In genomic region chr3:65975317-65975716, GRCm38 (mm10) we compare ENCODE assay signal across 9 mouse cellular contexts. TPM values are rescaled to one million over a fixed set of nuclear protein-coding genes. Genes with fewer than 3 reads are reported as not detected.
DNase-seq lines count a peak whose midpoint lies in the region; ATAC-seq and TF ChIP-seq lines count a peak whose summit lies in the region.
"Had no signal": no experiment of that assay in that cellular context is flagged by ENCODE, and none has a peak within 500 bp of the region (broad histone marks: within the 10 kb centered on the region; RNA-seq: fewer than 3 reads in every experiment).

No protein-coding gene starts in this region.

- H3K4me1 ChIP-seq in forebrain, embryonic 16.5 days (replicated peaks; ENCODE audit: control insufficient read depth, insufficient read depth, low read length): peaks cover 17% of the 10 kb centered on the region
- H3K4me1 ChIP-seq in hindbrain, embryonic 12.5 days: peaks cover 11% of the 10 kb centered on the region
- peaks cover 10% of the 10 kb centered on the region for H3K4me1 ChIP-seq in limb, embryonic 11.5 days (ENCODE audit: control insufficient read depth, insufficient read depth, low read length)
- peaks cover 3% of the 10 kb centered on the region; the same call in 1 of the 2 replicates for H3K4me1 ChIP-seq in stomach, postnatal 0 days (replicated peaks; ENCODE audit: control insufficient read depth, insufficient read depth)

- no peak for TF ChIP-seq EP300 in stomach, postnatal 0 days (optimal IDR thresholded peaks at IDR 0.05)

- 0% methylated on average over 5 of the region's 5 CpGs for WGBS in forebrain, embryonic 16.5 days
- 2% methylated on average over 5 of the region's 5 CpGs for WGBS in hindbrain, embryonic 12.5 days
- WGBS in limb, embryonic 11.5 days: 2% methylated on average over 5 of the region's 5 CpGs
- 6% methylated on average over 5 of the region's 5 CpGs for WGBS in stomach, postnatal 0 days

- peak overlapping the region; percentile 97 for H3K27ac ChIP-seq in forebrain, embryonic 16.5 days (ENCODE audit: low read length)
- H3K27ac ChIP-seq in hindbrain, embryonic 12.5 days: peak overlapping the region; percentile 98
- H3K27ac ChIP-seq in limb, embryonic 11.5 days (replicated peaks; ENCODE audit: low read depth, low read length): peak overlapping the region; percentile 95
- H3K27ac ChIP-seq in stomach, postnatal 0 days (replicated peaks): peak overlapping the region; percentile 99

- H3K36me3 ChIP-seq in forebrain, embryonic 16.5 days (ENCODE audit: control insufficient read depth, insufficient read depth): no peaks in the 10 kb centered on the region
- no peaks in the 10 kb centered on the region for H3K36me3 ChIP-seq in hindbrain, embryonic 12.5 days
- no peaks in the 10 kb centered on the region for H3K36me3 ChIP-seq in limb, embryonic 11.5 days (ENCODE audit: control insufficient read depth, insufficient read depth, low read length)
- H3K36me3 ChIP-seq in stomach, postnatal 0 days (ENCODE audit: control insufficient read depth, insufficient read depth, low read length): no peaks in the 10 kb centered on the region

- H3K27me3 ChIP-seq in forebrain, embryonic 16.5 days (replicated peaks; ENCODE audit: control insufficient read depth, insufficient read depth, low read length): no peaks in the 10 kb centered on the region
- H3K27me3 ChIP-seq in hindbrain, embryonic 12.5 days: no peaks in the 10 kb centered on the region
- no peaks in the 10 kb centered on the region for H3K27me3 ChIP-seq in limb, embryonic 11.5 days (ENCODE audit: control insufficient read depth, insufficient read depth, low read length)
- H3K27me3 ChIP-seq in stomach, postnatal 0 days (ENCODE audit: control insufficient read depth, insufficient read depth, low read length): no peaks in the 10 kb centered on the region
- H3K27me3 ChIP-seq: Patski had no signal

- no peak for DNase-seq in frontal cortex, postnatal 25 days (ENCODE audit: low spot score in 2 of 2)
- DNase-seq in c-Kit-positive CD71-positive TER-119-positive erythroid progenitor cells, embryonic 14.5 days (ENCODE audit: low spot score): peak; percentile 45
- DNase-seq in limb, embryonic 11.5 days (ENCODE audit: low spot score): peak; percentile 39
- peak; percentile 56 for DNase-seq in mesoderm, embryonic 11.5 days (ENCODE audit: low read depth, low spot score)
- peak; percentile 32 for DNase-seq in stomach, postnatal 0 days (ENCODE audit: low spot score)

- no peaks in the 10 kb centered on the region for H3K9me3 ChIP-seq in forebrain, embryonic 16.5 days (ENCODE audit: control insufficient read depth, low read length)
- no peaks in the 10 kb centered on the region for H3K9me3 ChIP-seq in hindbrain, embryonic 12.5 days (replicated peaks)
- H3K9me3 ChIP-seq in limb, embryonic 11.5 days (ENCODE audit: control insufficient read depth, low read length): no peaks in the 10 kb centered on the region
- H3K9me3 ChIP-seq in stomach, postnatal 0 days (ENCODE audit: control insufficient read depth, low read length): no peaks in the 10 kb centered on the region

- peak overlapping the region; percentile 62 for H3K4me3 ChIP-seq in forebrain, embryonic 16.5 days (replicated peaks; ENCODE audit: low read length)
- H3K4me3 ChIP-seq in hindbrain, embryonic 12.5 days: peak overlapping the region; percentile 63
- H3K4me3 ChIP-seq in limb, embryonic 11.5 days (ENCODE audit: low read depth, low read length): peak overlapping the region; percentile 62; the same call in 1 of the 2 replicates
- H3K4me3 ChIP-seq in stomach, postnatal 0 days (ENCODE audit: low read depth, low read length): peak overlapping the region; percentile 67; the same call in 1 of the 2 replicates

- 0 out of 2 replicates have a peak, but pooled peaks have one; percentile 8 for ATAC-seq in frontal cortex, adult (ENCODE audit: low TSS enrichment)
- peak; percentile 32 for ATAC-seq in forebrain, embryonic 16.5 days
- ATAC-seq in hindbrain, embryonic 12.5 days (ENCODE audit: low FRiP score): peak; percentile 35; the same call in 1 of the 2 replicates
- ATAC-seq in limb, embryonic 11.5 days (ENCODE audit: insufficient number of reproducible peaks, low FRiP score, low TSS enrichment, low read depth): no peak
- no peak for ATAC-seq in stomach, postnatal 0 days (ENCODE audit: low FRiP score, low TSS enrichment)

- TF ChIP-seq CTCF in stomach, postnatal 0 days (IDR thresholded peaks at IDR 0.05; ENCODE audit: low read depth): peak; percentile 38

- H3K9ac ChIP-seq in forebrain, embryonic 16.5 days (replicated peaks; ENCODE audit: low read depth, low read length): peak overlapping the region; percentile 80
- H3K9ac ChIP-seq in hindbrain, embryonic 12.5 days: peak overlapping the region; percentile 55
- 0 out of 2 replicates have a peak overlapping the region, but pooled peaks have one; percentile 80 for H3K9ac ChIP-seq in limb, embryonic 11.5 days (ENCODE audit: low read length)
- H3K9ac ChIP-seq in stomach, postnatal 0 days (ENCODE audit: low read length): peak overlapping the region; percentile 76

- peak overlapping the region; percentile 79 for H3K4me2 ChIP-seq in forebrain, embryonic 16.5 days (ENCODE audit: low read length)
- peak overlapping the region; percentile 65 for H3K4me2 ChIP-seq in hindbrain, embryonic 12.5 days (replicated peaks)
- peak overlapping the region; percentile 53 for H3K4me2 ChIP-seq in limb, embryonic 11.5 days (ENCODE audit: low read depth, severe bottlenecking)
- H3K4me2 ChIP-seq in stomach, postnatal 0 days (replicated peaks; ENCODE audit: low read depth): peak overlapping the region; percentile 74

RNA-seq across cellular contexts. Expression of gene Ccnl1, which starts 17.3 kb away (rescaled TPM):
- polyA plus RNA-seq in forebrain, embryonic 16.5 days (2015; fragmentation: Nextera tagmentation; extraction: Ambion mirVana): 78.0 and 96.6 TPM in 2 replicates
- 122 and 123 TPM in 2 replicates for polyA plus RNA-seq in hindbrain, embryonic 12.5 days (2016; fragmentation: Nextera tagmentation; extraction: Ambion mirVana)
- polyA plus RNA-seq in limb, embryonic 11.5 days (2014; fragmentation: Nextera tagmentation; extraction: Ambion mirVana): 127 and 137 TPM in 2 replicates
- polyA plus RNA-seq in stomach, postnatal 0 days (2015; fragmentation: Nextera tagmentation; extraction: Ambion mirVana): 51.4 and 54.3 TPM in 2 replicates

Comparison
In these comparisons a context has a peak if more than half of its experiments do, and no peak if none do; other contexts are left out.
1. ATAC-seq: peak in frontal cortex, adult (single experiment), forebrain, embryonic 16.5 days (single experiment) and hindbrain, embryonic 12.5 days (single experiment); none in limb, embryonic 11.5 days (single experiment) and stomach, postnatal 0 days (single experiment).
2. DNase-seq: peak in c-Kit-positive CD71-positive TER-119-positive erythroid progenitor cells, embryonic 14.5 days (single experiment), limb, embryonic 11.5 days (single experiment), mesoderm, embryonic 11.5 days (single experiment) and stomach, postnatal 0 days (single experiment); none in frontal cortex, postnatal 25 days (0 of 2).
3. Peak in every context shown above with its lines, with median percentiles within 50 percentile points of each other: H3K27ac ChIP-seq, H3K4me2 ChIP-seq, H3K4me3 ChIP-seq and H3K9ac ChIP-seq.